Mouse (Mus musculus) lung, embryonic 14.5 days (tissue): Measurements from ENCODE around the gene Trim66. TPM values are rescaled to one million over a fixed set of nuclear protein-coding genes. Genes with fewer than 3 reads are reported as not detected.
A peak's percentile ranks its signal among the peaks of the same experiment; 100 is the strongest.

Experiments used
- ATAC-seq: fragments of 200-750 bp; cut with Nextera tagmentation; 2 replicates; pipeline ENCODE4 v1.8.0; 2017; ENCODE audit warnings: mild to moderate bottlenecking, moderate TSS enrichment, moderate library complexity; ENCODE audit not compliant: insufficient read depth
- DNase-seq: peaks from one replicate; pipeline ENCODE4 v3.0.0-alpha.2; 2015
- H3K27ac ChIP-seq: fragments of 300-500 bp; sonication (generic); 2 replicates; pipeline ENCODE4 v1.5.1; 2014; ENCODE audit warnings: low read depth, mild to moderate bottlenecking, moderate library complexity
- H3K27me3 ChIP-seq: fragments of 300-500 bp; sonication (generic); 2 replicates; pipeline ENCODE4 v1.6.1; 2014; ENCODE audit warnings: low read length, control low read depth; ENCODE audit not compliant: insufficient read depth
- H3K36me3 ChIP-seq: fragments of 300-500 bp; sonication (generic); 2 replicates; pipeline ENCODE4 v1.6.1; 2014; ENCODE audit warnings: control low read depth; ENCODE audit not compliant: insufficient read depth
- H3K4me1 ChIP-seq: fragments of 300-500 bp; sonication (generic); 2 replicates; pipeline ENCODE4 v1.6.1; 2014; ENCODE audit warnings: antibody characterized with exemption, control low read depth; ENCODE audit not compliant: insufficient read depth
- H3K4me2 ChIP-seq: fragments of 300-500 bp; sonication (generic); 2 replicates; pipeline ENCODE4 v1.6.1; 2014; ENCODE audit warnings: mild to moderate bottlenecking
- H3K4me3 ChIP-seq: fragments of 300-500 bp; sonication (generic); 2 replicates; pipeline ENCODE4 v1.5.1; 2014; ENCODE audit warnings: low read depth, low read length
- H3K9ac ChIP-seq: fragments of 300-500 bp; sonication (generic); 2 replicates; pipeline ENCODE4 v1.6.1; 2014
- H3K9me3 ChIP-seq: fragments of 300-500 bp; sonication (generic); 2 replicates; pipeline ENCODE4 v1.6.1; 2016; ENCODE audit warnings: low read depth, low read length, control low read depth
- CTCF ChIP-seq: IDR thresholded peaks from 2 replicates; pipeline ENCODE4 v1.5.1; 2016; ENCODE audit warnings: antibody characterized with exemption, low read depth
- WGBS: fragments of 180-500 bp; shearing (Covaris S2); extraction: QIAGEN DNeasy Blood & Tissue Kit; methylation state at CpG from one replicate; pipeline ENCODE4 v1.1.7; 2014; 5-methylcytosine and 5-hydroxymethylcytosine counted together
- polyA plus RNA-seq: library from polyadenylated mRNA; unstranded; fragments of >200 nt; fragmentation: Nextera tagmentation; extraction: Ambion mirVana; gene quantifications from 2 replicates; pipeline ENCODE4 v1.2.1, GENCODE M21; 2014

Trim66 gene
- polyA plus RNA-seq, 1 experiment from 2014 or later, result 0.05 TPM

- 17% methylated on average over 3 of the region's 3 CpGs for WGBS
- TF ChIP-seq CTCF, result peak; percentile 86
- H3K36me3 ChIP-seq, result peaks cover 92% of the 10 kb centered on the region
Observed at GRCm38 (mm10) chr7:109528356-109528755, 20.4 kb upstream of the Trim66 start.

GRCm38 (mm10) chr7:109527536-109527935 is 19.6 kb upstream of the Trim66 start:
- H3K27me3 ChIP-seq, result no peaks in the 10 kb centered on the region
- no peak overlapping the region for H3K4me2 ChIP-seq
- no peak overlapping the region for H3K4me3 ChIP-seq
- peaks cover 92% of the 10 kb centered on the region for H3K36me3 ChIP-seq
- no peak for DNase-seq
- no peak for ATAC-seq
- TF ChIP-seq CTCF, result no peak
- H3K9me3 ChIP-seq, result no peaks in the 10 kb centered on the region
- WGBS, result 52% methylated on average over 3 of the region's 3 CpGs
- H3K9ac ChIP-seq, result no peak overlapping the region
- no peak overlapping the region for H3K27ac ChIP-seq
- H3K4me1 ChIP-seq, result no peaks in the 10 kb centered on the region

More at GRCm38 (mm10) chr7:109528356-109528755, 20.4 kb upstream of the Trim66 start:
- H3K9ac ChIP-seq, result no peak overlapping the region
- H3K9me3 ChIP-seq, result no peaks in the 10 kb centered on the region
- H3K4me2 ChIP-seq, result no peak overlapping the region
- no peaks in the 10 kb centered on the region for H3K4me1 ChIP-seq
- H3K4me3 ChIP-seq, result no peak overlapping the region
- H3K27ac ChIP-seq, result no peak overlapping the region
- DNase-seq (peak; percentile 82), ATAC-seq (peak; percentile 70)
- H3K27me3 ChIP-seq, result no peaks in the 10 kb centered on the region

GRCm38 (mm10) chr7:109525740-109526663 is 18.1 kb upstream of the Trim66 start:
- H3K4me2 ChIP-seq, result no peak overlapping the region
- H3K9me3 ChIP-seq, result no peaks in the 10 kb centered on the region
- no peaks in the 10 kb centered on the region for H3K27me3 ChIP-seq
- peak overlapping the region; percentile 55; the same call in 1 of the 2 replicates for H3K27ac ChIP-seq
- WGBS, result 66% methylated on average over 16 of the region's 16 CpGs
- H3K9ac ChIP-seq, result no peak overlapping the region
- no peak for TF ChIP-seq CTCF
- ATAC-seq, result no peak
- H3K4me3 ChIP-seq, result no peak overlapping the region
- H3K36me3 ChIP-seq, result peaks cover 91% of the 10 kb centered on the region
- no peak for DNase-seq
- peaks cover 3% of the 10 kb centered on the region; the same call in 1 of the 2 replicates for H3K4me1 ChIP-seq

GRCm38 (mm10) chr7:109524763-109525162 is 16.8 kb upstream of the Trim66 start:
- no peak overlapping the region for H3K9ac ChIP-seq
- DNase-seq (peak; percentile 21), ATAC-seq (no peak)
- no peak overlapping the region for H3K4me2 ChIP-seq
- TF ChIP-seq CTCF, result no peak
- no peaks in the 10 kb centered on the region for H3K9me3 ChIP-seq
- H3K27ac ChIP-seq, result no peak overlapping the region
- H3K27me3 ChIP-seq, result no peaks in the 10 kb centered on the region
- peaks cover 91% of the 10 kb centered on the region for H3K36me3 ChIP-seq
- no peak overlapping the region for H3K4me3 ChIP-seq
- H3K4me1 ChIP-seq, result peaks cover 8% of the 10 kb centered on the region; the same call in 1 of the 2 replicates
- WGBS, result 74% methylated on average over 3 of the region's 3 CpGs

GRCm38 (mm10) chr7:109524442-109524744 is 16.5 kb upstream of the Trim66 start:
- Histone ChIP-seq H3K4me2 (no peak overlapping the region), H3K4me1 (peaks cover 8% of the 10 kb centered on the region; the same call in 1 of the 2 replicates), H3K27ac (no peak overlapping the region), H3K4me3 (no peak overlapping the region), H3K27me3 (no peaks in the 10 kb centered on the region), H3K36me3 (peaks cover 89% of the 10 kb centered on the region), H3K9ac (no peak overlapping the region), H3K9me3 (no peaks in the 10 kb centered on the region)
- DNase-seq (no peak), ATAC-seq (no peak)
- no peak for TF ChIP-seq CTCF

- 65% methylated on average over 6 of the region's 6 CpGs for WGBS
- Histone ChIP-seq H3K9me3 (no peaks in the 10 kb centered on the region), H3K4me1 (peaks cover 8% of the 10 kb centered on the region; the same call in 1 of the 2 replicates), H3K27ac (no peak overlapping the region; the same call in 1 of the 2 replicates), H3K36me3 (peaks cover 87% of the 10 kb centered on the region), H3K4me3 (no peak overlapping the region), H3K9ac (no peak overlapping the region), H3K27me3 (no peaks in the 10 kb centered on the region), H3K4me2 (no peak overlapping the region)
- peak; percentile 28 for DNase-seq
- TF ChIP-seq CTCF, result no peak
- ATAC-seq, result no peak
Observed at GRCm38 (mm10) chr7:109523741-109524441, 16.0 kb upstream of the Trim66 start.

GRCm38 (mm10) chr7:109523304-109523703 is 15.4 kb upstream of the Trim66 start:
- ATAC-seq, result no peak
- TF ChIP-seq CTCF, result no peak
- peaks cover 84% of the 10 kb centered on the region for H3K36me3 ChIP-seq
- H3K9ac ChIP-seq, result no peak overlapping the region
- H3K4me1 ChIP-seq, result peaks cover 8% of the 10 kb centered on the region; the same call in 1 of the 2 replicates
- no peaks in the 10 kb centered on the region for H3K27me3 ChIP-seq
- WGBS, result 66% methylated on average over 2 of the region's 2 CpGs
- DNase-seq, result peak; percentile 10
- no peaks in the 10 kb centered on the region for H3K9me3 ChIP-seq
- H3K27ac ChIP-seq, result no peak overlapping the region
- H3K4me2 ChIP-seq, result no peak overlapping the region
- H3K4me3 ChIP-seq, result no peak overlapping the region
